8 mouse cellular contexts compared by ENCODE assay signal in genomic region chr13:24280439-24281431, GRCm38 (mm10). TPM values are rescaled to one million over a fixed set of nuclear protein-coding genes. Genes with fewer than 3 reads are reported as not detected.
DNase-seq lines count a peak whose midpoint lies in the region; ATAC-seq and TF ChIP-seq lines count a peak whose summit lies in the region.

TSS of gene Carmil1 (minus strand) at chr13:24280795.

- peak; percentile 62 for TF ChIP-seq POLR2A in brain, embryonic 14.5 days (IDR thresholded peaks at IDR 0.05; ENCODE audit: borderline replicate concordance, extremely low read depth, insufficient read depth, insufficient read length, poor library complexity, severe bottlenecking)

- ATAC-seq in forebrain, embryonic 11.5 days (replicated peaks; ENCODE audit: low FRiP score) = peak; percentile 95
- ATAC-seq in heart, embryonic 15.5 days (replicated peaks; ENCODE audit: insufficient number of reproducible peaks, insufficient read depth, low FRiP score, low read depth) = peak; percentile 95
- ATAC-seq in liver, embryonic 14.5 days (ENCODE audit: insufficient read depth) = peak; percentile 91
- peak; percentile 96 for ATAC-seq in neural tube, embryonic 12.5 days (ENCODE audit: low FRiP score, low read depth)
- peak; percentile 98 for ATAC-seq in stomach, postnatal 0 days (ENCODE audit: low FRiP score, low TSS enrichment)

- peak within 1 kb of the TSS; percentile 52 for H3K4me3 ChIP-seq in C2C12 (ENCODE audit: insufficient read depth, poor library complexity, severe bottlenecking)
- peak within 1 kb of the TSS; percentile 64 for H3K4me3 ChIP-seq in forebrain, embryonic 11.5 days (ENCODE audit: low read depth, low read length)
- peak within 1 kb of the TSS; percentile 92 for H3K4me3 ChIP-seq in heart, embryonic 15.5 days
- H3K4me3 ChIP-seq in liver, embryonic 14.5 days (ENCODE audit: insufficient read depth in 1 of 2, low read depth in 2 of 2, low read length in 2 of 2) = peak within 1 kb of the TSS; percentile 48 to 55
- peak within 1 kb of the TSS; percentile 76 for H3K4me3 ChIP-seq in neural tube, embryonic 12.5 days
- H3K4me3 ChIP-seq in stomach, postnatal 0 days (ENCODE audit: low read depth, low read length) = peak within 1 kb of the TSS; percentile 69

- TF ChIP-seq EP300 in liver, embryonic 14.5 days (IDR thresholded peaks at IDR 0.05; ENCODE audit: low read depth) = no peak
- TF ChIP-seq EP300 in stomach, postnatal 0 days (optimal IDR thresholded peaks at IDR 0.05) = no peak

- WGBS in forebrain, embryonic 11.5 days = under 1% methylated on average over 87 of the region's 96 CpGs
- under 1% methylated on average over 94 of the region's 96 CpGs for WGBS in heart, embryonic 15.5 days
- under 1% methylated on average over 95 of the region's 96 CpGs for WGBS in liver, embryonic 14.5 days (ENCODE audit: insufficient replicate concordance)
- WGBS in neural tube, embryonic 12.5 days = under 1% methylated on average over 88 of the region's 96 CpGs
- WGBS in stomach, postnatal 0 days = under 1% methylated on average over 82 of the region's 96 CpGs

- H3K79me2 ChIP-seq in C2C12 (ENCODE audit: control insufficient read depth, insufficient read depth) = peaks cover 11% of the 10 kb centered on the region

- H3K36me3 ChIP-seq in C2C12 (ENCODE audit: control insufficient read depth, insufficient read depth) = no peaks in the 10 kb centered on the region
- H3K36me3 ChIP-seq in forebrain, embryonic 11.5 days (ENCODE audit: control insufficient read depth, insufficient read depth, low read length) = no peaks in the 10 kb centered on the region
- H3K36me3 ChIP-seq in heart, embryonic 15.5 days = no peaks in the 10 kb centered on the region
- H3K36me3 ChIP-seq in liver, embryonic 14.5 days (replicated peaks; ENCODE audit: control insufficient read depth, insufficient read depth, low read depth) = no peaks in the 10 kb centered on the region
- H3K36me3 ChIP-seq in neural tube, embryonic 12.5 days = no peaks in the 10 kb centered on the region
- no peaks in the 10 kb centered on the region for H3K36me3 ChIP-seq in stomach, postnatal 0 days (ENCODE audit: control insufficient read depth, insufficient read depth, low read length)

- peak within 1 kb of the TSS; percentile 73 for H3K9ac ChIP-seq in forebrain, embryonic 11.5 days (ENCODE audit: low read length)
- peak within 1 kb of the TSS; percentile 74 for H3K9ac ChIP-seq in heart, embryonic 15.5 days
- H3K9ac ChIP-seq in liver, embryonic 14.5 days (replicated peaks) = no peak within 1 kb of the TSS
- peak within 1 kb of the TSS; percentile 81 for H3K9ac ChIP-seq in neural tube, embryonic 12.5 days
- H3K9ac ChIP-seq in stomach, postnatal 0 days (ENCODE audit: low read length) = peak within 1 kb of the TSS; percentile 73

- H3K27me3 ChIP-seq in C2C12 (ENCODE audit: control insufficient read depth, insufficient read depth, insufficient read length) = no peaks in the 10 kb centered on the region
- H3K27me3 ChIP-seq in forebrain, embryonic 11.5 days (ENCODE audit: control insufficient read depth, insufficient read depth, low read length) = peaks cover 3% of the 10 kb centered on the region
- H3K27me3 ChIP-seq in heart, embryonic 15.5 days = peaks cover 28% of the 10 kb centered on the region
- peaks cover 33% of the 10 kb centered on the region for H3K27me3 ChIP-seq in liver, embryonic 14.5 days (ENCODE audit: control insufficient read depth, insufficient read depth, low read length)
- 0 out of 2 replicates have a peak, but pooled peaks cover 11% of the 10 kb centered on the region for H3K27me3 ChIP-seq in neural tube, embryonic 12.5 days (replicated peaks)
- no peaks in the 10 kb centered on the region for H3K27me3 ChIP-seq in stomach, postnatal 0 days (ENCODE audit: control insufficient read depth, insufficient read depth, low read length)

- peak within 1 kb of the TSS; percentile 81 for H3K27ac ChIP-seq in forebrain, embryonic 11.5 days (ENCODE audit: low read depth, low read length)
- peak within 1 kb of the TSS; percentile 84 for H3K27ac ChIP-seq in heart, embryonic 15.5 days
- H3K27ac ChIP-seq in liver, embryonic 14.5 days = no peak within 1 kb of the TSS
- H3K27ac ChIP-seq in neural tube, embryonic 12.5 days = peak within 1 kb of the TSS; percentile 82
- H3K27ac ChIP-seq in stomach, postnatal 0 days (replicated peaks) = peak within 1 kb of the TSS; percentile 91

- H3ac ChIP-seq in C2C12 (ENCODE audit: control insufficient read depth, insufficient read length, low read depth) = peak within 1 kb of the TSS; percentile 72

- no peaks in the 10 kb centered on the region for H3K79me3 ChIP-seq in C2C12 (ENCODE audit: low read depth)

- peak; percentile 96 for DNase-seq in brain, embryonic 14.5 days (ENCODE audit: low read depth)
- DNase-seq in forebrain, embryonic 11.5 days (ENCODE audit: low spot score) = peak; percentile 92
- DNase-seq in kidney, postnatal 36 days = peak; percentile 87 to 90
- DNase-seq in liver, embryonic 14.5 days (ENCODE audit: low read depth in 3 of 3, low spot score in 3 of 3) = peak in 2 of 3 experiments; percentile 20 to 22
- DNase-seq in stomach, postnatal 0 days (ENCODE audit: low spot score) = peak; percentile 92

- H3K4me1 ChIP-seq in forebrain, embryonic 11.5 days (replicated peaks; ENCODE audit: control insufficient read depth, insufficient read depth, low read length) = peaks cover 10% of the 10 kb centered on the region; the same call in 1 of the 2 replicates
- H3K4me1 ChIP-seq in heart, embryonic 15.5 days (replicated peaks) = peaks cover 12% of the 10 kb centered on the region
- H3K4me1 ChIP-seq in liver, embryonic 14.5 days (replicated peaks; ENCODE audit: control insufficient read depth in 2 of 2, insufficient read depth in 2 of 2, low read length in 1 of 2) = no peaks in the 10 kb centered on the region
- peaks cover 16% of the 10 kb centered on the region for H3K4me1 ChIP-seq in neural tube, embryonic 12.5 days
- H3K4me1 ChIP-seq in stomach, postnatal 0 days (replicated peaks; ENCODE audit: control insufficient read depth, insufficient read depth) = no peaks in the 10 kb centered on the region

- H3K4me2 ChIP-seq in forebrain, embryonic 11.5 days (ENCODE audit: low read depth, low read length, severe bottlenecking) = peak within 1 kb of the TSS; percentile 93
- H3K4me2 ChIP-seq in heart, embryonic 15.5 days = peak within 1 kb of the TSS; percentile 96
- H3K4me2 ChIP-seq in liver, embryonic 14.5 days (ENCODE audit: low read depth) = peak within 1 kb of the TSS; percentile 55
- peak within 1 kb of the TSS; percentile 96 for H3K4me2 ChIP-seq in neural tube, embryonic 12.5 days (replicated peaks)
- H3K4me2 ChIP-seq in stomach, postnatal 0 days (replicated peaks; ENCODE audit: low read depth) = peak within 1 kb of the TSS; percentile 94

- no peaks in the 10 kb centered on the region for H3K9me3 ChIP-seq in forebrain, embryonic 11.5 days (ENCODE audit: control insufficient read depth, low read length)
- H3K9me3 ChIP-seq in heart, embryonic 15.5 days (replicated peaks) = no peaks in the 10 kb centered on the region
- no peaks in the 10 kb centered on the region for H3K9me3 ChIP-seq in liver, embryonic 14.5 days (ENCODE audit: control insufficient read depth, low read length)
- no peaks in the 10 kb centered on the region for H3K9me3 ChIP-seq in neural tube, embryonic 12.5 days
- H3K9me3 ChIP-seq in stomach, postnatal 0 days (ENCODE audit: control insufficient read depth, low read length) = no peaks in the 10 kb centered on the region

- TF ChIP-seq CTCF in C2C12 (IDR thresholded peaks at IDR 0.05; ENCODE audit: control insufficient read depth, insufficient read depth, insufficient read length) = peak; percentile 90
- peak; percentile 76 for TF ChIP-seq CTCF in brain, embryonic 14.5 days (IDR thresholded peaks at IDR 0.05; ENCODE audit: borderline replicate concordance, extremely low read depth, insufficient read depth, insufficient read length)
- TF ChIP-seq CTCF in liver, embryonic 14.5 days (IDR thresholded peaks at IDR 0.05; ENCODE audit: low read depth) = peak; percentile 67
- peak; percentile 84 for TF ChIP-seq CTCF in stomach, postnatal 0 days (IDR thresholded peaks at IDR 0.05; ENCODE audit: low read depth)

TF ChIP-seq in C2C12, 6 proteins besides CTCF, POLR2A, EP300 and RAD21:
- TF ChIP-seq MYOD1 (IDR thresholded peaks at IDR 0.05; ENCODE audit: control insufficient read depth, insufficient read length, low read depth) (no peak), MAX (IDR thresholded peaks at IDR 0.05) (peak; percentile 37)

RNA-seq across cellular contexts. Expression of gene Carmil1, which starts in this region (rescaled TPM):
- 4.4 TPM for polyA plus RNA-seq in C2C12 (2012; fragmentation: generic; extraction: Trizol)
- 15.1 and 20.1 TPM in 2 replicates for polyA plus RNA-seq in brain, embryonic 14.5 days (2012; rRNA removed)
- 27.7 and 30.0 TPM in 2 replicates for polyA plus RNA-seq in forebrain, embryonic 11.5 days (2014; fragmentation: Nextera tagmentation; extraction: Ambion mirVana)
- 6.7 and 10.7 TPM in 2 replicates for polyA plus RNA-seq in heart, embryonic 15.5 days (2015; fragmentation: Nextera tagmentation; extraction: Ambion mirVana)
- 1.5 and 1.8 TPM in 2 replicates for polyA plus RNA-seq in liver, embryonic 14.5 days (2012; rRNA removed)
- 4.1 and 4.2 TPM in 2 replicates for polyA plus RNA-seq in liver, embryonic 14.5 days (2014; fragmentation: Nextera tagmentation; extraction: Ambion mirVana)
- 19.5 and 22.1 TPM in 2 replicates for polyA plus RNA-seq in neural tube, embryonic 12.5 days (2016; fragmentation: Nextera tagmentation; extraction: Ambion mirVana)
- 17.8 and 18.9 TPM in 2 replicates for polyA plus RNA-seq in stomach, postnatal 0 days (2015; fragmentation: Nextera tagmentation; extraction: Ambion mirVana)

Comparison
In these comparisons a context has a peak if more than half of its experiments do, and no peak if none do; other contexts are left out.
1. DNase-seq: peak in every context shown above with its lines; median percentile 96 in brain, embryonic 14.5 days; 92 in forebrain, embryonic 11.5 days; 92 in stomach, postnatal 0 days; 88 in kidney, postnatal 36 days; 21 in liver, embryonic 14.5 days.